ENCODE assay signal across 8 mouse cellular contexts in genomic region chr10:68136480-68137083, GRCm38 (mm10).
DNase-seq lines count a peak whose midpoint lies in the region; ATAC-seq and TF ChIP-seq lines count a peak whose summit lies in the region.

No protein-coding gene starts in this region.

- ATAC-seq in hindbrain, embryonic 15.5 days (ENCODE audit: low FRiP score, low read depth): peak; percentile 90

- intact Hi-C loops in gastrocnemius, adult 2 months (cut with DNase I): loop anchor here (1.0 kb wide), 1 partner anchor 8 kb away; no protein-coding TSS in a partner anchor

- 1% methylated on average over 18 of the region's 18 CpGs for WGBS in hindbrain, embryonic 15.5 days

- peak; percentile 94 for DNase-seq in adipocyte (ENCODE audit: low spot score)
- peak; percentile 86 for DNase-seq in embryo, embryonic 10.5 days (ENCODE audit: low spot score)
- peak; percentile 91 for DNase-seq in gastrocnemius, adult 2 months
- peak; percentile 82 to 84 for DNase-seq in layer of hippocampus, postnatal 36 days
- peak; percentile 94 for DNase-seq in lung, postnatal 10 days
- peak; percentile 80 for DNase-seq in ovary, postnatal 36 days (ENCODE audit: low spot score)
- DNase-seq in thymus, postnatal 4 days: peak; percentile 50

- H3K4me2 ChIP-seq in hindbrain, embryonic 15.5 days: peak overlapping the region; percentile 71

- peak overlapping the region; percentile 74 for H3K4me3 ChIP-seq in gastrocnemius, adult 2 months
- peak overlapping the region; percentile 38 for H3K4me3 ChIP-seq in hindbrain, embryonic 15.5 days

- H3K4me1 ChIP-seq in hindbrain, embryonic 15.5 days (replicated peaks): peaks cover 26% of the 10 kb centered on the region

- H3K9ac ChIP-seq in hindbrain, embryonic 15.5 days: peak overlapping the region; percentile 17

- H3K9me3 ChIP-seq in hindbrain, embryonic 15.5 days: no peaks in the 10 kb centered on the region

- TF ChIP-seq CTCF in gastrocnemius, adult 2 months (IDR thresholded peaks at IDR 0.05): no peak

- no peaks in the 10 kb centered on the region for H3K36me3 ChIP-seq in hindbrain, embryonic 15.5 days

- H3K27me3 ChIP-seq in hindbrain, embryonic 15.5 days: no peaks in the 10 kb centered on the region

- H3K27ac ChIP-seq in gastrocnemius, adult 2 months: peak overlapping the region; percentile 99
- peak overlapping the region; percentile 75 for H3K27ac ChIP-seq in hindbrain, embryonic 15.5 days (replicated peaks)

Comparison
In these comparisons a context has a peak if more than half of its experiments do, and no peak if none do; other contexts are left out.
1. Peak in every context shown above with its lines: DNase-seq, ATAC-seq, H3K4me3 ChIP-seq and H3K27ac ChIP-seq.